Mouse (Mus musculus): ENCODE data around the gene Tlx3.

- TF ChIP-seq CTCF (IDR thresholded peaks at IDR 0.05; ENCODE audit: control insufficient read depth, insufficient read depth, insufficient read length) (no peak), MAX (IDR thresholded peaks at IDR 0.05) (no peak), MYOD1 (IDR thresholded peaks at IDR 0.05; ENCODE audit: control insufficient read depth, insufficient read length, low read depth) (no peak), CEBPB (IDR thresholded peaks at IDR 0.05; ENCODE audit: low read depth) (no peak), USF1 (IDR thresholded peaks at IDR 0.05; ENCODE audit: low read depth) (no peak), MYOG (IDR thresholded peaks at IDR 0.05; ENCODE audit: control insufficient read depth, extremely low read depth, insufficient read length) (no peak)
Measured at GRCm38 (mm10) chr11:33220763-33221162, 17.4 kb upstream of the Tlx3 start.
